Mouse (Mus musculus): Measurements from ENCODE around the gene Drc3.
A peak's percentile ranks its signal among the peaks of the same experiment; 100 is the strongest.

The Drc3 gene

DNA sequence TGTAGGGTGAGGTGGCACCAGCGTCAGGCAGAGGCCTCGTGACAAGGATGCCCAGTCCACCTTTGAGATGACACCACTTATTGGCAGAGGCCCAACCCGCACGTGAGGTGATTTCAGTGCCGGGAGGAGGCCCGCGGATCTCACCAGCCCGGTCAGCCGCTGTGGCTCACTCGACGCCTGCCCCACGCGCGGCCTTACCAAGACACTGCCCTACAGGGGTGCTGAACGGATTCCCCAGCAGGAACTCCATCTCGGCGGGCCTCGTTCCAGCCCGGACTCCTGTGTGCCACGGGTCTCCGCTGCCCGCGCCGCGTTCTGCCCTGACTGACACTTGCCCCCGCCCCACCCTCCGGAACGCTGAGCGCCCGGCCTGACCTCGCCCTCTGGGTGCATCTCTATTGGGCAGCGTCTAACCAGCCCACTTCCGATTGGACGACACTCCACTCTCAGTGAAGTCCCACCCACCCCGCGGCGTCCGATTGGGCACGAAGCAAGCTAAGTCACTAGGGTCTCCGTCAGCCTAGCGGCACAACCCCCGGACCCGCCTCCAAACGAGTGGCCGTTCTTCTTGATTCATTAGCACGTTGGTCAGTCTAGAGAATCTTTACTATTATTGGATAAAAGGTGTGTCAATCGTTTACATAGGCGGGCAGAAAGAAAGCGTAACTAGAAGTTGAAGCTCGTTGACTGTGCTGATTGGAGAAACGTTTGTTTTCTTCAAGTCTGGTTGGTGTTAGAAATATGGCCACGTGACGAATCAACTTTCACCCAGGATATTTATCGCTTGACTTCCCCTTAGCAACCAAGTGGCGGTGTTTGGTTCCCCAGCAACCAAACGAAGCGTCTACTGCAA is at the start of gene Drc3, which contains the start of gene Tom1l2:
Drc3 (plus strand) TSS at position 771 of the 853 bp plus-strand sequence.
Tom1l2 (minus strand) TSS at position 347 of the 853 bp plus-strand sequence.
- DNase-seq (ENCODE audit: low read depth, low spot score): peak; percentile 100

DNA sequence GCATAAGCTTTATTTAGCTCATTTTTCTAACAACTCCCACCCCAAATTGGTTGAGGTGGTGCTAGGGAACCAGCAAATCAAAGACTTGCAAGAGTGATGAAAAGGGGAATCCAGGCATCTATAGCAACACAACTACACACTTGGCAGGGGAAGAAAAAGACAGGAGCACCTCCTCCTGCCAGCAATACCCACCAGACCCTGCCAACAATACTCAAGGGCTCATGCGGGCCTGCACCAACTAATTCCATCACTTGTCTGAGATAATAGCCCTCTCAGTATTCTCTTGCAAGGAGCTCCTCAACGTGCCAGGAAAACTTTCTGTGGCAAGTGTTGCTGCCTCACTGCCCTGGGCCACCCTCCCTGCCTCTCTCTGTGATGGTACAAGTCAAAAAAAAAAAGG is 49.6 kb upstream of the Drc3 start:
- DNase-seq (ENCODE audit: low read depth, low spot score): no peak

DNA sequence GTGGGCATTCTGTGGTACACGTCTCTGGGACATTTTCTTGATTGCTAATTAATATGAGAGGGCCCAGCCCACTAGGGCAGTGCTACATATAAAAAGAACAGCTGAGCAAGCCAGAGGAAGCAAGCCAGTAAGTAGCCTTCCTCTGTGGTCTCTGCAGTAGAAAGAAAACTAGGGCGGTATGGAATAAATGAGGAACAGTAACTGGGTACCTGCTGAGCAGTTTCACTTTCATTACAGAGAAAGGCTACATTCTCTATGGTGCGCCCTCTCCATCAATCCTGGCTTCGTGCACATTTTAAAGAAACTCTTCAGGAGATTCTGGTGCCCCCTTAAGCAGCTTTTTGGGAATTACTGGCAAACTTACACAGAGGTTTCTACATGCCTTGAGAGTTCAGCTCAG is 47.5 kb upstream of the Drc3 start:
- DNase-seq (ENCODE audit: low read depth, low spot score): no peak

DNA sequence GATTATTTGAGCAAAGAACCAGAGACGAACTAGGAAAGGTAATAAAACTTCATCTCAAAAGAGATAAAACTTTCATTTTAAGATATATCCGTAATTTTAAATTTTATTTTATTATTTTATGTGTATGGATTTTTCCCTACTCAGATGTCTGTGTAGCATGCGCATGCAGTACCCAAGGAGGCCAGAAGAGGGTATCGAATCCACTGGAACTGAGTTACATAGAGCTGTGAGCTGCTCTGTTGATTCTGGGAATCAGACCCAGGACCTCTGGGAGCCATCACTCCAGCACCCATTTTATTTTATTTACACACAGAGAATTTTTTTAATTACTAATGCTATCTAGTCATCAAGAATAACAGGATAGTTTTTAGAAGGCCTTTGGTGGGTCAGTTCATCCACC is 46.3 kb upstream of the Drc3 start:
- DNase-seq (ENCODE audit: low read depth, low spot score): no peak

DNA sequence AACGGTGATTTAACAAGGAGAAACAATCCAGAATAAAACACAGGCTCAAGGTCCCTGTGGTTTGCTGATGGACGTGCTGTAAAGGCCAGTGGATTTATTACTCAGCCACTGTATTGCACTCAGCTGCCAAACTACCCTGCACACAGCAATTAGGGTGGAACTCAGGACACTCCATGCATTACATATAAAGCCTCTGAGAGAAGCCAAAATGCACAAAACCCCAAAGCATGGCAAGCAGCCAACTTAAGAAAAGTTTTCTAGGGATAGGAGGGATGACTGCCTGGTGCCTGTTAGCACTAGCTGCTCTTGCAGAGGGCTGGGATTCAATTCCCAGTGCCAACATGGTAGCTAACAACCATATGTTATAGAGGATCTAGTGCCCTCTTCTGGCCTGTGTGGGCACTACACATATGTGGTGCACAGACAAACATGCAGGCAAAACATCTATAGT is 45.7 kb upstream of the Drc3 start:
- DNase-seq (ENCODE audit: low read depth, low spot score): no peak

GRCm38 (mm10) chr11:60308061-60308460 is 45.1 kb upstream of the Drc3 start:
- DNase-seq (ENCODE audit: low read depth, low spot score): no peak

GRCm38 (mm10) chr11:60308506-60309116 is 44.5 kb upstream of the Drc3 start:
- no peak for DNase-seq (ENCODE audit: low read depth, low spot score)

- no peak for DNase-seq (ENCODE audit: low read depth, low spot score)
Observed at GRCm38 (mm10) chr11:60309875-60310274, 43.3 kb upstream of the Drc3 start.

DNA sequence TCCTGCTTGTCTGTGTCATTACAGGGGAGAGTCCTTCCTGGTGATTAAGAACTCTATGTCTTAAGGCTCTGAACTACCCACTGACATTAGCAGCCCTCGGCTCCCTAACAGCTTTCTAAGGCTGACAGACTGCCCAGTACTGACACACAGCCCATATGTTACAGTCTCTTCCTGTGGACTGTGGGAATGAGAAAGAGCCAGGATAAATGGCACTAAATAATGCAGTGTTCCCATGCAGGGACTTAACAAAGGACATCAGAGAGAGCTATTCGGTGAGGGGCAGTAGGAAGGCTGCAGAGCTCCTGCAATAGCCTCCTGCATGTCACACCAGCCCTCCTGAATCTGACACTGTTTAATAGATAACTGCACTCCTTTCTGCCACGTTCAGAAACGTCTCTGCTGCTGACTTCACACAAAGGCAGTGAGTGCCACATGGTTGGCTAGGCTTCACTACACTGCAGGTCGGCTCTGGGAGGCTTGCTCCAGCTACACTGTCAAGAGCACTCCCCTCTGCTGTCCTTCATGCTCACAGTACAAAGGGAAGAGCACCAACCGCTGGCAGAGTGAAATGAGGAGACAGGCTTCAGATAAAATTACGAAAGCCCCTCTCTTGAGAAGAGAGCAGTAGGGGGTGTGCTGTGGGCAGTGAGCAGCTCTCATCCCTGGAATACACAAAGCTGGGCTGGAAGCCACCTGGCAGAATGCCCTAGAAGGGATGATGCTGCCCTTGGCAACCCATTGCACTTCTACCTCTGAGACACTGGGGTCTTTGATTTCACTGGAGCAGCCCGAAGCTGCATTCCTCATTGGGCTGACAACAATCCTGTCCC is 41.9 kb upstream of the Drc3 start:
- no peak for DNase-seq (ENCODE audit: low read depth, low spot score)

- DNase-seq (ENCODE audit: low read depth, low spot score): no peak
Observed at GRCm38 (mm10) chr11:60316250-60316649, 36.9 kb upstream of the Drc3 start.

- peak; percentile 63 for DNase-seq (ENCODE audit: low read depth, low spot score)
Observed at GRCm38 (mm10) chr11:60316883-60317282, 36.2 kb upstream of the Drc3 start.

DNA sequence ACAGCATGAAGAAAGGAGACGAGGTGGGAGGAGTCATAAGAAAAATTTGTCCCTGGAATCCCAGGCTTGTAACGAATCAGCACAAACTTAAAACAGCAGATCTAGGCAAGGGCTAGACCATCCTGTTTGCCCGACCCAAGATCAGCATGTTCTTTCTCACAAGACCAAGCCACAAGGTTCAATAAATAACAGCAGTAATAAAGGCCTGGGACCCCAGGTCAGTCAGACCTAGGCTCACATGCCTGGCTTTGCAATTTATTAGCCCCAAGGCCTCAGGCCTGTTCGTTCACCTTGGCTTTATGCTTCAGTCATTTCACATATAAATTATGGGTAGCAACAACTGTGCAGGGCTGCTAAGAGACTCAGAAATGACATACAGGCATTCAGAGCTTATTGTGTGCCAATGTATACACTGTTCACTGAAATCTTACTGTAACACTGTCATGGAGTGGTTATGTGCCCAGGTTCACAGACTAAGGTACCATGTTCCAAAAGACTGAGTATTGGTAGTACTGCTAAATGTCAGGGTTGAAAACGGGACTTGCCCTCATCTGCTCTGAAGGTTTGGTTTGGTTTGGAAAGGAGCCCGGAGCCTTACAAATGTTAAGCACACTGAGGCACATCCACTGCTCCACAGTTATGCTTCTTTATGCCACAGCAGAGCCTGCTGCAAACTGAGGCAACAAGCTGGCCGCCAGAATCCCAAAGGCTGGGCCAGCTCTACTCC is 35.6 kb upstream of the Drc3 start:
- no peak for DNase-seq (ENCODE audit: low read depth, low spot score)

DNA sequence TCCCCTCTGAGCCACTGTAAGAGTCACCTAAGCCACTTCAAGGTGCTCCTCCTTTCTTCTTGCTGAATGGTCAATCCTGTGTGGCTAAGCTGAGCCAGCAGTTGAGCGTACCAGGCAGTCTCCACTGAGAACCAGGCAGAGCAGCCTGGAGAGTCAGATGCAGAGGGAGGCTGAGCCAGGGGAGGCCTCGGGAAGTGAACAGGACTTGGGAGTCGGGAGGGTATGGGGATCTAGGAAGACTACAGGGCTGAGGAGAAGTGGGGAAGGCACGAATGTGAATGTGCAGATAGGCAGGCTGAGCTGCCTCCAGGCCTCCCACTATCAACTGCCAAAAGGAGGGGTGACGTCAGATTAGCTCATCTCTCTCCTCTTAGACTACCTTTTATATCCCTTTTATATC is 34.4 kb upstream of the Drc3 start:
- DNase-seq (ENCODE audit: low read depth, low spot score): no peak

DNA sequence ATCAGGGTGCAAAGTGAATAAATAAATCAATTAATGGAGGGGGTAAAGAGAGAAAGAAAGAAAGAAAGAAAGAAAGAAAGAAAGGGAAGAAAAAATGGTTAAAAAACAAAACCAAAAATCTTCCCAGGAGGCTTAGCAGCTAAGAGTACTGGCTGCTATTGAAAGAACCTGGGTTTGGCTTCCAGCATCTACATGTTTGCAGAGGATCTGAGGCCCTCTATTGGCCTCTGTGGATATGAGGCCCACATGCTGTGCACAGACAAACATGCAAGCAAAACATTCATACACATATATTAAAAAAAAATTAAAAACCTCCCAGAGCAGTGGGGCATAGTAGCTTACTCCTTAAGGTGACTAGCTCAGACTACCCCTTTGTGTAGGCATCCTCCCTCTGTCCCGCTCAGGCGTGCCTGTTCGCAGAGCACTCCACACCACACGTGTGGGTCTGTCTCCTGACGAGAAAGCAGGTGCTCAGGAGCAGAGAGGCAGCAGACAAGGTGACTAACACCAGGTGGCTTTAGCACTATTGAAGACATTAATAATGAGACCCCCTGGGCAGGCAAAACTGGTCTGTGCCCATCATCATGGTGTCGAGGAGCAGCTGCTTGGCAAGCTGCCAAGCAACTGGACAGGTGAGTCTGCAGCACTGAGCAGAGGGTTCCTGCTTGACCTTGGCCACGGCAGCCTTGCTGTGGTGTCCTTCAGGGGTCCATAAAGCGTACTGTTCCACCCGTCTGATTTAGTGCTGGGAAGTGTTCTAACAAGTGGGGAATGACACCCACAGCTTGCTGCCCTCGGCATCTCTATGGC is 33.7 kb upstream of the Drc3 start:
- no peak for DNase-seq (ENCODE audit: low read depth, low spot score)

GRCm38 (mm10) chr11:60320426-60321037 is 32.6 kb upstream of the Drc3 start:
- DNase-seq (ENCODE audit: low read depth, low spot score): no peak

DNA sequence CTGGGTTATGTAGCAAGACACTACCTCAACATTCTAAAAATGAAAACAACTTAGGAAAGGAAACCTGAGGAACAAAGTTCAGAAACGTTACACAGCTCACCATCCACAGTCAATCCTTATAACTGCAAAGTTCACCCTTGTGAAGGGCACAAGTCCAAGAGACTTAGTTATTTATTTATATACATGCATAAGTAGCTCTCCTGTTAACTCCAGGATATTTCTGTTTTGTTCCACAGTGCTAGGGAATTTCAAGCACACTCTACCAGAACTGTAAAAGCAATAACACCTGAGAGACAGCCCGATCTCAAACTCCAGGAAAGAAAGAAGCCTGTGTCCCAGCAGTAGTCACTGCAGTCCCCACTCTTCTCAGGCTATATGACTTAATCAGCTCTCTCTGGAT is 31.7 kb upstream of the Drc3 start:
- DNase-seq (ENCODE audit: low read depth, low spot score): no peak

DNA sequence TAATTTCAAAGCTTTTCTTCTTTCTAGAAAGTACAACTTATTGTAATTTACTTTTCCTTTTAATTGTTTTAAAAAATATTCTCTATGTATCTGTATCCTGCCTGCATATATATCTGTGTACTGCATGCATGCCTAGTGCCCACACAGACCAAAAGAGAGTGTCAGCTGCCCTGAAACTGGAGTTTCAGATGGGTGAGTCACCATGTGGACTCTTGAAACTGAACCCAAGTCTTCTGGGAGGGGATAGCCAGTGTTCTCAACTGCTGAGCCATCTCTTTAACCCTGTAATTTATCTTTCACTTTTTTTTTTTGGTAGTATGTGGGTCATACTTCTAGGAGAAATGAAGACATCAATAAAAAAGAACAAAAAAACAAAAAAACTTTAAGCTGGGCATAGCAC is 29.4 kb upstream of the Drc3 start:
- DNase-seq (ENCODE audit: low read depth, low spot score): no peak

GRCm38 (mm10) chr11:60330551-60330950 is 22.6 kb upstream of the Drc3 start:
- DNase-seq (ENCODE audit: low read depth, low spot score): no peak

GRCm38 (mm10) chr11:60333461-60333860 is 19.7 kb upstream of the Drc3 start:
- DNase-seq (ENCODE audit: low read depth, low spot score): no peak

DNA sequence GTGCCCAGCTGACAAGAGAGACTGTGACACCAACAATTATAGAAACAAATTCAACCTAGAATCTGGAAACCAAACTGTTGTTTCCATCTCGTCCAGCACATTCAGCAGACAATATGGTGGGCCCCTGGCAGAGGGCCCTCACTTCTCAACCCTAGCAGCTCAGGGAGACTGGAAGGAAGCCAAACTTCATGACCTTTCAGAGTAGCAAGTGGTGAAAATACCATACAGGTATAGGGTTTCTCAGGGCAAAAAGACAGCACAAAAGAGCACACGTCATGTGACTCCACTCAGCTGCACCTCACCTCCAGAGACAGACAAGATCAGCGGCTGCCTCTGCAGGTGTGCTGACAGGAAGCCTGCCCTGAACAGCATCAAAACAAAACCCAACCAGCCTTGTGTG is 19.0 kb upstream of the Drc3 start:
- DNase-seq (ENCODE audit: low read depth, low spot score): no peak

Measured in telencephalon, adult 2 months (tissue).